Mouse (Mus musculus): Measurements from ENCODE around the gene Olfr543. TPM values are rescaled to one million over a fixed set of nuclear protein-coding genes. Genes with fewer than 3 reads are reported as not detected.

Olfr543 gene
- polyA plus RNA-seq, 1 experiment from 2014 or later = 0.67 TPM

GRCm38 (mm10) chr7:102472675-102473074 is 8.8 kb downstream of the Olfr543 start:
- H3K9me3 ChIP-seq (replicated peaks; ENCODE audit: control insufficient read depth, low read length) = no peaks in the 10 kb centered on the region
- H3K9ac ChIP-seq (replicated peaks; ENCODE audit: low read length) = no peak overlapping the region
- DNase-seq (ENCODE audit: low spot score) (no peak), ATAC-seq (replicated peaks; ENCODE audit: insufficient number of reproducible peaks, low FRiP score, low TSS enrichment, low read depth) (no peak)
- H3K4me3 ChIP-seq (ENCODE audit: low read depth, low read length) = no peak overlapping the region
- no peaks in the 10 kb centered on the region for H3K4me1 ChIP-seq (ENCODE audit: control insufficient read depth, insufficient read depth, low read length)
- no peaks in the 10 kb centered on the region for H3K27me3 ChIP-seq (ENCODE audit: control insufficient read depth, insufficient read depth, low read length)
- 69% methylated on average over 5 of the region's 5 CpGs for WGBS
- H3K36me3 ChIP-seq (replicated peaks; ENCODE audit: control insufficient read depth, insufficient read depth, low read depth, low read length) = peaks cover 1% of the 10 kb centered on the region; the same call in 1 of the 2 replicates
- no peak overlapping the region for H3K27ac ChIP-seq (replicated peaks; ENCODE audit: low read depth, low read length)
- no peak overlapping the region for H3K4me2 ChIP-seq (ENCODE audit: low read depth, low read length)

GRCm38 (mm10) chr7:102467566-102467965 is 13.9 kb downstream of the Olfr543 start:
- no peak overlapping the region for H3K4me2 ChIP-seq (ENCODE audit: low read depth, low read length)
- H3K9ac ChIP-seq (replicated peaks; ENCODE audit: low read length) = no peak overlapping the region
- H3K4me3 ChIP-seq (ENCODE audit: low read depth, low read length) = no peak overlapping the region
- H3K36me3 ChIP-seq (replicated peaks; ENCODE audit: control insufficient read depth, insufficient read depth, low read depth, low read length) = peaks cover 13% of the 10 kb centered on the region
- no peaks in the 10 kb centered on the region for H3K4me1 ChIP-seq (ENCODE audit: control insufficient read depth, insufficient read depth, low read length)
- H3K27ac ChIP-seq (replicated peaks; ENCODE audit: low read depth, low read length) = no peak overlapping the region
- no peaks in the 10 kb centered on the region for H3K27me3 ChIP-seq (ENCODE audit: control insufficient read depth, insufficient read depth, low read length)
- H3K9me3 ChIP-seq (replicated peaks; ENCODE audit: control insufficient read depth, low read length) = no peaks in the 10 kb centered on the region
- WGBS = 91% methylated on average over 8 of the region's 8 CpGs
- DNase-seq (ENCODE audit: low spot score) (no peak), ATAC-seq (replicated peaks; ENCODE audit: insufficient number of reproducible peaks, low FRiP score, low TSS enrichment, low read depth) (no peak)

- 89% methylated on average over 5 of the region's 5 CpGs for WGBS
- ATAC-seq (replicated peaks; ENCODE audit: insufficient number of reproducible peaks, low FRiP score, low TSS enrichment, low read depth) = no peak
Measured at GRCm38 (mm10) chr7:102458618-102459380, 22.7 kb downstream of the Olfr543 start.

GRCm38 (mm10) chr7:102446438-102446837 is 35.0 kb downstream of the Olfr543 start:
- Histone ChIP-seq H3K27me3 (ENCODE audit: control insufficient read depth, insufficient read depth, low read length) (no peaks in the 10 kb centered on the region), H3K27ac (replicated peaks; ENCODE audit: low read depth, low read length) (no peak overlapping the region), H3K4me2 (ENCODE audit: low read depth, low read length) (no peak overlapping the region), H3K4me3 (ENCODE audit: low read depth, low read length) (no peak overlapping the region), H3K9ac (replicated peaks; ENCODE audit: low read length) (no peak overlapping the region), H3K4me1 (ENCODE audit: control insufficient read depth, insufficient read depth, low read length) (no peaks in the 10 kb centered on the region), H3K36me3 (replicated peaks; ENCODE audit: control insufficient read depth, insufficient read depth, low read depth, low read length) (peaks cover 7% of the 10 kb centered on the region; the same call in 1 of the 2 replicates), H3K9me3 (replicated peaks; ENCODE audit: control insufficient read depth, low read length) (no peaks in the 10 kb centered on the region)
- DNase-seq (ENCODE audit: low spot score) = no peak
- ATAC-seq (replicated peaks; ENCODE audit: insufficient number of reproducible peaks, low FRiP score, low TSS enrichment, low read depth) = no peak
- WGBS = 92% methylated on average over 9 of the region's 9 CpGs

More at GRCm38 (mm10) chr7:102458618-102459380, 22.7 kb downstream of the Olfr543 start:
- DNase-seq (ENCODE audit: low spot score) = no peak
- Histone ChIP-seq H3K36me3 (replicated peaks; ENCODE audit: control insufficient read depth, insufficient read depth, low read depth, low read length) (peaks cover 13% of the 10 kb centered on the region), H3K27me3 (ENCODE audit: control insufficient read depth, insufficient read depth, low read length) (no peaks in the 10 kb centered on the region), H3K4me2 (ENCODE audit: low read depth, low read length) (no peak overlapping the region), H3K9me3 (replicated peaks; ENCODE audit: control insufficient read depth, low read length) (no peaks in the 10 kb centered on the region), H3K9ac (replicated peaks; ENCODE audit: low read length) (no peak overlapping the region), H3K4me1 (ENCODE audit: control insufficient read depth, insufficient read depth, low read length) (no peaks in the 10 kb centered on the region), H3K27ac (replicated peaks; ENCODE audit: low read depth, low read length) (no peak overlapping the region), H3K4me3 (ENCODE audit: low read depth, low read length) (no peak overlapping the region)

- H3K9me3 ChIP-seq (replicated peaks; ENCODE audit: control insufficient read depth, low read length) = no peaks in the 10 kb centered on the region
- H3K27ac ChIP-seq (replicated peaks; ENCODE audit: low read depth, low read length) = no peak overlapping the region
- H3K4me3 ChIP-seq (ENCODE audit: low read depth, low read length) = no peak overlapping the region
- WGBS = 86% methylated on average over 2 of the region's 2 CpGs
- no peak overlapping the region for H3K9ac ChIP-seq (replicated peaks; ENCODE audit: low read length)
- ATAC-seq (replicated peaks; ENCODE audit: insufficient number of reproducible peaks, low FRiP score, low TSS enrichment, low read depth) (no peak), DNase-seq (ENCODE audit: low spot score) (no peak)
- H3K4me1 ChIP-seq (ENCODE audit: control insufficient read depth, insufficient read depth, low read length) = no peaks in the 10 kb centered on the region
- H3K27me3 ChIP-seq (ENCODE audit: control insufficient read depth, insufficient read depth, low read length) = no peaks in the 10 kb centered on the region
- H3K36me3 ChIP-seq (replicated peaks; ENCODE audit: control insufficient read depth, insufficient read depth, low read depth, low read length) = peaks cover 3% of the 10 kb centered on the region; the same call in 1 of the 2 replicates
- H3K4me2 ChIP-seq (ENCODE audit: low read depth, low read length) = no peak overlapping the region
Measured at GRCm38 (mm10) chr7:102444301-102444700, 37.2 kb downstream of the Olfr543 start.

GRCm38 (mm10) chr7:102442432-102442831 is 39.0 kb downstream of the Olfr543 start:
- 4% methylated on average over 4 of the region's 4 CpGs for WGBS
- ATAC-seq (replicated peaks; ENCODE audit: insufficient number of reproducible peaks, low FRiP score, low TSS enrichment, low read depth) (no peak), DNase-seq (ENCODE audit: low spot score) (peak; percentile 3)
- Histone ChIP-seq H3K27ac (replicated peaks; ENCODE audit: low read depth, low read length) (peak overlapping the region; percentile 88; the same call in 1 of the 2 replicates), H3K9ac (replicated peaks; ENCODE audit: low read length) (peak overlapping the region; percentile 86), H3K27me3 (ENCODE audit: control insufficient read depth, insufficient read depth, low read length) (no peaks in the 10 kb centered on the region), H3K4me2 (ENCODE audit: low read depth, low read length) (peak overlapping the region; percentile 50), H3K4me1 (ENCODE audit: control insufficient read depth, insufficient read depth, low read length) (no peaks in the 10 kb centered on the region), H3K9me3 (replicated peaks; ENCODE audit: control insufficient read depth, low read length) (no peaks in the 10 kb centered on the region), H3K36me3 (replicated peaks; ENCODE audit: control insufficient read depth, insufficient read depth, low read depth, low read length) (peaks cover 3% of the 10 kb centered on the region; the same call in 1 of the 2 replicates), H3K4me3 (ENCODE audit: low read depth, low read length) (peak overlapping the region; percentile 77)

- WGBS = under 1% methylated on average over 56 of the region's 56 CpGs
Measured at GRCm38 (mm10) chr7:102441657-102442391, 39.7 kb downstream of the Olfr543 start, which contains the start of gene Rrm1. Gene Rrm1, plus strand, starts transcription at chr7:102441695.

More at GRCm38 (mm10) chr7:102441657-102442391, 39.7 kb downstream of the Olfr543 start, which contains the start of gene Rrm1:
- ATAC-seq (replicated peaks; ENCODE audit: insufficient number of reproducible peaks, low FRiP score, low TSS enrichment, low read depth) = peak; percentile 97
- peak within 1 kb of the TSS; percentile 86 for H3K9ac ChIP-seq (replicated peaks; ENCODE audit: low read length)
- peak within 1 kb of the TSS; percentile 50 for H3K4me2 ChIP-seq (ENCODE audit: low read depth, low read length)
- peaks cover 3% of the 10 kb centered on the region; the same call in 1 of the 2 replicates for H3K36me3 ChIP-seq (replicated peaks; ENCODE audit: control insufficient read depth, insufficient read depth, low read depth, low read length)
- no peaks in the 10 kb centered on the region for H3K9me3 ChIP-seq (replicated peaks; ENCODE audit: control insufficient read depth, low read length)
- DNase-seq (ENCODE audit: low spot score) = peak; percentile 99
- H3K4me3 ChIP-seq (ENCODE audit: low read depth, low read length) = peak within 1 kb of the TSS; percentile 77
- peak within 1 kb of the TSS; percentile 88 for H3K27ac ChIP-seq (replicated peaks; ENCODE audit: low read depth, low read length)
- H3K4me1 ChIP-seq (ENCODE audit: control insufficient read depth, insufficient read depth, low read length) = no peaks in the 10 kb centered on the region
- H3K27me3 ChIP-seq (ENCODE audit: control insufficient read depth, insufficient read depth, low read length) = no peaks in the 10 kb centered on the region
